Mouse (Mus musculus) right cerebral cortex, postnatal 14 days (tissue): Measurements from ENCODE around the gene Thnsl2.

Experiments
- DNase-seq: peaks from one replicate; pipeline ENCODE4 v3.0.0; 2022

Thnsl2 gene

GRCm38 (mm10) chr6:71131038-71131437, 13.2 kb downstream of the Thnsl2 start:
- no peak for DNase-seq

DNA sequence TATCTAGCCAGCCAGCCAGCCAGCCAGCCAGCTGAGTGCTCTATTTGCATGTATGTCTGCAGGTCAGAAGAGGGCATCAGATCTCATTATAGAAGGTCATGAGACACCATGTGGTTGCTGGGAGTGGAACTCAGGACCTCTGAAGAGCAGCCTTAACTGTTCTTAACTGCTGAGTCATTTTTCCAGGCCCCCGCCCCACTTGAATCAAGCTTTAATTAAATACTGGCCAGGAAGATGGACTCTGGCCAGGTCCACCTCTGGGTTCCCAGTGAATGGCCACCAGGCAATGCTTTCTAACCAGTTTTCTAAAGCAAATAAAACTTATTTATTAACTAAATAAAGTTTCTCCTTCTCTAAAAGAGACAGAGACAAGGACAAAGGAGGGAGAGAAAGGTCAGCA, 14.0 kb downstream of the Thnsl2 start:
- no peak for DNase-seq

GRCm38 (mm10) chr6:71129071-71129470, 15.2 kb downstream of the Thnsl2 start:
- no peak for DNase-seq

DNA sequence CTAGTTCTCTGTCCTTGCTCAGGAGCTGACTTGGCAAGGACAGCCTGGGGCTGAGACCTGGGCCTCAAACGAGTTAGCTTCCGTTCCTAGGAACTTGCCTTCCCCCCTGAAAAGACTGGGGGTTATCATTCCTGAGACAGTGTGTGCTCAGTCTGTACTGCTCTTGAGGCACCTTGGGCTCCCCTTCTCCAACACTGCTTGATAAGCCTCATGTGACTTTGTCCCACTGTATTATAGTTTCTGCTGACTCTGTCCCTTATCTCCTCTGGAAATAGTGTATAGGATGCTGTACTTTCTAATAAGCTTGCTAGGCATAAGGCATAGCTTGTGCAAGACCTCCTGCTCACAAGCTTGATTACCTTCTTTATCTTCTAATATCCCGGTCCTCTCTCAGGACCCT, 17.9 kb downstream of the Thnsl2 start:
- DNase-seq, result no peak

DNA sequence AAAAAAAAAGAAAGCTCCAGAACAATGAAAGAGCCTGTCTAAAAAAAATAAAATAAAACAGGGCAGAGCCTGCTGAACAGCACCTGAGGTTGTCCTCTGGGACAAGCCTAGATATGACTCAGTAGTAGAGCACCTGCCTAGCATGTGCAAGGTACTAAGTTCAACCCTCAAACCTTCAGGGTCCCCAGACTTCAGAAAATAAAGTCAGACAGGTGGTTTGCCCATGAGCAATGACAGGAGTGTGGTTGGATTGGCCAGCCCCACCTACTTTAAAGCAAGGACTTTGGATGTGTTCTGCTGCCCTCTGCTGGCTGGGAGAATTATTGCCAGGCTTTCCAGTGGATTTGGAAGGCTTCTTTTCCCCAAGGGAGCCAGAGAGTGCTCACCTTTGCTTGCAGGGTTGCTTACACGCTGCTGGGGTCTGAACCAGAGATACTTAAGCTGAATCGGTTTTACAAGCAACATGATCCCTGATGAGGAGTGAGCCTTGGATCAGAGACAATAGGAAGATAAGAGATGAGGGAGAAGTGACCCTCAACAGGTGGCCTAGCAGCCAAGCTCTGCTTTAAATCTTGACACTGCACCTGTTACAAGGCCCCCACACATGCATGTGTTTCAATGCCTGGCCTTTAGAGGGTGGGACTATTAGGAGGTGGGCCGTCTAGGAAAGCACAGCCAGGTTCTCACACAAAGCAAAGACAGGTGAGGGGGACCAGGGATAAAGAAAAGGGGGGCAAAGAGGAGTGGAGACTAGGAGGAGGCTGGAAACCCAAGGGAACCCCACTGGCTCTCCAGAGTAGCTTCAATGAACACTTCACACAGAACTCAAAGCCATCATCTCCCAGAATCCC, 19.0 kb downstream of the Thnsl2 start:
- peak; percentile 81 for DNase-seq

GRCm38 (mm10) chr6:71119577-71120254, 24.5 kb downstream of the Thnsl2 start:
- no peak for DNase-seq

- DNase-seq, result no peak
Observed at GRCm38 (mm10) chr6:71111419-71112113, 32.7 kb downstream of the Thnsl2 start.

DNA sequence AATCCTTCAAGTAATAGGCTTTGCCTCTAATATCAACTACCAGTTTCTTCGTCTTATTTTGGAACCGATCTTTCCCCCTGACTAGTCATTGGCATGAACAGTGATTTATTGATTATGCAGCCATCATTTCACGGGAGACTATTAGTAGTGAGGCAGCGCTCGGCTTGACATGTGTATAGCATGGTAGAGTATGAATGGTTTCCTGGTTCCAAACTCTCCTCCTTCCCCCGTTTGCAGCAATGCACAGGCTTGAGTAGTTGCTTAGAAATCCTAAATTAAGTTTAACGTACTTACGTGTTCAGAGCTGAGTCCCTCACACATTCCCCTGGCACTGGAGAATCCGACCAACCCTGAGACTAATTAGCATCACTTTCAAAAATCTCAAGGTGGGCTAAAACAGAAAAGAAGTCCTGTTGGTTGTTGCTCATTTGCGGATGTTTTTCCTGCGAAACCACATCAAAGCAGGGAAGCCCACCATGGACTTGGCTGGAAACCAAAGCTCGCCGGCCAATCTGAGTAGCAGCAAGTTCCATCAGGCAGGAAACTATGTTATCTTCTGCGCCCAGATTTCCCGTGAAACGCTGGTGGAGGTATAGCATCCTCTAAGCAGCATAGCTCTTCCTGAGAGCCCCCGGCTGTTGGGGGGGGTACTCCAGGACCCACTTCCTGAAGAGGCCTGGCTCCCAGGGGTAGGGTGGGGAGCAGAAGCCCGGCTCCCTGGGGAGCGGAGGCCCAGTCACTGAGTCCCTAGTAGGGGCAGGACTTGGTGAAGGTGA, 37.9 kb downstream of the Thnsl2 start:
- no peak for DNase-seq

DNA sequence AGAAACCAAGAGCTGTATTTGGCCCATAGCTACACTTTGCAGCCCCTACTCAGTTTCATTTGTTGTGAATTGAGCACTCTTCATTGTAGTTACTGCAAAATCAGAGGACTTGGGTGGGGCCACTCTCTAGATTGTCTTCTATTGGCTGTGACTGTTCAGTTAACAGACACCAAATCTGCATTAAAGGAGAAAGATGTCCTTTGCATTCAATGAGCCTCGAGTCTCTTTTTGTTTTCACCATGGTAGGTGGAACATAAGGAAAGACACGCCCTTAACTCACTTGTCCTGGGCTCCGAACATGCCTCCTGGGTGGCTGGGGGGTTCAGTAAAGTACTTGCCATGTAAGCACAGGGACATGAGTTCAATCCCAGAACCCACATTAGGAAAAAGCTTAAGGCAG, 48.1 kb downstream of the Thnsl2 start:
- no peak for DNase-seq

- DNase-seq, result no peak
Observed at GRCm38 (mm10) chr6:71094693-71095092, 49.5 kb downstream of the Thnsl2 start.

DNA sequence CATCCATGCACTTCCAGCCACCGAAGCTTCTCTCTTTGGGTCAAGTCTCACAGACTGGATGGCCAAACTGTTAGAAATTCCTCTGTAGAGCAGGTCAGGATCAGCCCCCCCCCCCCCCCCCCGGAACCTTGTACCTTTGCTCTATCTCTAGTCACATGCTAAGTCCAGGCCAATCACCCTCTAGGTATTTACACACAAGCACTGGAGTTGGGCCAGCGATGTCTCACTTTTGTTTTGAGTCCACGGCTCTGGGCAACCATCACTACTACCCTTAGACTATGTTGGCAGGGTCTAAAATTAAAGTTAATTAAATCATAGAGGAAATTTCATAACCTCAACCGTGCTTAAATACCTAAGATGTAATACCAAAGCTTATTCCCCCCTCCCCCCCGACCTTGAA, 50.6 kb downstream of the Thnsl2 start:
- no peak for DNase-seq

GRCm38 (mm10) chr6:71090475-71090874, 53.8 kb downstream of the Thnsl2 start:
- DNase-seq, result no peak

DNA sequence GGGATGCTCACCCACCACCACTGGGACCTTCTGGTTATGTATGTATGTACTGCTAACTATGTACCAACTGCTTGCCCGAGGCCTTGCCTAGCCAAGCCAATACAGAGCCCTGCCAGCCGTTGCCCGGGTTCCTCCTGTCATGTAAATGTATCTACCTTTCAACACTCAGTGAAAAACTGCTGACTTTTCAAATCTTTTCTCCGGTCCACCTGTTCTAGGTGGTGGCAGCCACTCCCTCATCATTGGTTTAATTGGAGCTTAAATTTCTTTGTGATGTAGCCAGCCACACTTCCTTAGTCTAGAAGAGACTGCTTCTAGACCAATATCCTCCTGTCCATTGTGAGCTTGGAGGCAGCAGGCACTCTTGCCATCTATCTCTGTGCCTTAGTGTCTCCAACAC, 54.5 kb downstream of the Thnsl2 start:
- DNase-seq, result no peak

DNA sequence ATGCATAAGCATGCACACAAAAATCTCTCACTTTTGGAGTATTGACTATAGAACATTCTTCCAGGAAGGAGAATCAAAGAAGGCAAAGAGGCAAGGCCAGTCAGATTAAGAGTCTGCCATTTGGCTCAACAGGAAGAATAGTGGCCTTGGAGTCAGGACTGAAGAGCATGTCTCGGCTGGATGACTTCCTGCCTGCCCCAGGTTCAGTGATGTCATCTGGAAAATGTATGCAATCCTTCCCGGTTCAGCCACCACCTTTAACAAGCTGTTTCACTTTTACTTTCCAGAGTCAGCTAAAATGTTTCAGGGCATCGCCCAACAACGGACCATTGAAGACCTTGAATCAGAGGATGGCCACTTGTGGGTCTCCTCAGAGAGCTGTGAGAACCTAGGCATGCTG, 55.2 kb downstream of the Thnsl2 start:
- no peak for DNase-seq

GRCm38 (mm10) chr6:71083441-71083840, 60.8 kb downstream of the Thnsl2 start:
- DNase-seq, result no peak

GRCm38 (mm10) chr6:71082084-71082483, 62.2 kb downstream of the Thnsl2 start:
- DNase-seq, result no peak

DNA sequence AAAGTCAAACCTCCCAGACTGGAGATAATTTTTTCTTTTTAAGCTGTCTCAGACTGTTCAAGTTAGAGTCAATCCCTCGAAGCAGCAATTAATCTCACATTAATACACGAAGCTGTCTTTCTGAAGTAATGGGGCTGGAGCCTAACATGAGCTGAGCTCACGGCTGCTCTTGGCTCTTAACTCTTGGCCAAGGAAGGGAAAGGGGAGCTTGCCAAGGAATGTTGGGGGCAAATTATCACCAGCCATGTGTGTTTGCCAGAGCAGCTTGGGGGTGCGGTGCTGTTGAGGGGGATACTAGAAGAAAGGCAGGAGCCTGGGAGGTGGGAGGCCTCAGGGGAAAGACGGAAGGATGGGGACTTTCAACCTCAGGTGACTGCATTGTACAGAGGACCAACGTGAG, 63.0 kb downstream of the Thnsl2 start:
- DNase-seq, result no peak
